Mouse (Mus musculus) liver, adult 2 months (tissue): ENCODE measurements around the gene Gnl1. TPM values are rescaled to one million over a fixed set of nuclear protein-coding genes. Genes with fewer than 3 reads are reported as not detected.
"Not testable (repeated sequence)": the region's sequence is repeated elsewhere in the genome, so short reads cannot be mapped to it uniquely, and the experiment has no call there.

Experiments used
- DNase-seq: peaks from one replicate; pipeline ENCODE4 v3.0.0-alpha.2; 2011; ENCODE audit warnings: low read depth, low spot score; ENCODE audit errors: extremely low read depth
- H3K27ac ChIP-seq: fragments of 200-500 bp; replicated peaks from 2 replicates; pipeline ENCODE4 v1.5.1; 2012; ENCODE audit warnings: low read depth, mild to moderate bottlenecking, control low read depth, inconsistent platforms, low read length; ENCODE audit not compliant: insufficient read depth
- H3K27me3 ChIP-seq: fragments of 200-500 bp; 2 replicates; pipeline ENCODE4 v1.6.1; 2012; ENCODE audit warnings: mild to moderate bottlenecking, moderate library complexity, low read length, inconsistent platforms; ENCODE audit not compliant: control insufficient read depth, insufficient read depth
- H3K36me3 ChIP-seq: fragments of 200-500 bp; 2 replicates; pipeline ENCODE4 v1.6.1; 2012; ENCODE audit warnings: low read length, inconsistent platforms; ENCODE audit not compliant: control insufficient read depth, insufficient read depth
- H3K4me1 ChIP-seq: fragments of 200-500 bp; 2 replicates; pipeline ENCODE4 v1.6.1; 2011; ENCODE audit warnings: low read length; ENCODE audit not compliant: control insufficient read depth, insufficient read depth
- H3K4me3 ChIP-seq: fragments of 200-500 bp; 2 replicates; pipeline ENCODE4 v1.5.1; 2011; ENCODE audit warnings: low read depth, mild to moderate bottlenecking, control low read depth, low read length, moderate library complexity; ENCODE audit not compliant: insufficient read depth
- H3K79me2 ChIP-seq: fragments of 200-500 bp; 2 replicates; pipeline ENCODE4 v1.6.1; 2012; ENCODE audit warnings: inconsistent platforms, mild to moderate bottlenecking, low read length, moderate library complexity; ENCODE audit not compliant: control insufficient read depth, insufficient read depth
- H3K9ac ChIP-seq: fragments of 200-500 bp; 2 replicates; pipeline ENCODE4 v1.6.1; 2012; ENCODE audit warnings: low read depth, mild to moderate bottlenecking, control low read depth, inconsistent platforms, low read length
- CTCF ChIP-seq: fragments of 200-500 bp; IDR thresholded peaks from 2 replicates; pipeline ENCODE4 v1.5.1; 2011; ENCODE audit warnings: low read depth, low read length, control low read depth
- POLR2A ChIP-seq: fragments of 200-500 bp; IDR thresholded peaks from 2 replicates; pipeline ENCODE4 v1.6.1; 2011; ENCODE audit warnings: low read length, control low read depth; ENCODE audit not compliant: insufficient read depth; ENCODE audit errors: extremely low read depth
- WGBS: fragments of 180-500 bp; shearing (Covaris S2); methylation state at CpG from one replicate; pipeline ENCODE4 v1.1.7; 2018; 5-methylcytosine and 5-hydroxymethylcytosine counted together
- polyA plus RNA-seq: library from polyadenylated mRNA; depleted of rRNA; stranded (reverse); fragments of >200 nt; gene quantifications from 2 replicates; pipeline ENCODE4 v1.2.3, GENCODE M21; 2012
- total RNA-seq: library from RNA; depleted of rRNA; stranded (reverse); fragments of >200 nt; gene quantifications from 2 replicates; pipeline ENCODE4 v1.2.3, GENCODE M21; 2014

The Gnl1 gene
- total and polyA plus RNA-seq, 2 experiments, result 8.4 to 8.8 TPM

DNA sequence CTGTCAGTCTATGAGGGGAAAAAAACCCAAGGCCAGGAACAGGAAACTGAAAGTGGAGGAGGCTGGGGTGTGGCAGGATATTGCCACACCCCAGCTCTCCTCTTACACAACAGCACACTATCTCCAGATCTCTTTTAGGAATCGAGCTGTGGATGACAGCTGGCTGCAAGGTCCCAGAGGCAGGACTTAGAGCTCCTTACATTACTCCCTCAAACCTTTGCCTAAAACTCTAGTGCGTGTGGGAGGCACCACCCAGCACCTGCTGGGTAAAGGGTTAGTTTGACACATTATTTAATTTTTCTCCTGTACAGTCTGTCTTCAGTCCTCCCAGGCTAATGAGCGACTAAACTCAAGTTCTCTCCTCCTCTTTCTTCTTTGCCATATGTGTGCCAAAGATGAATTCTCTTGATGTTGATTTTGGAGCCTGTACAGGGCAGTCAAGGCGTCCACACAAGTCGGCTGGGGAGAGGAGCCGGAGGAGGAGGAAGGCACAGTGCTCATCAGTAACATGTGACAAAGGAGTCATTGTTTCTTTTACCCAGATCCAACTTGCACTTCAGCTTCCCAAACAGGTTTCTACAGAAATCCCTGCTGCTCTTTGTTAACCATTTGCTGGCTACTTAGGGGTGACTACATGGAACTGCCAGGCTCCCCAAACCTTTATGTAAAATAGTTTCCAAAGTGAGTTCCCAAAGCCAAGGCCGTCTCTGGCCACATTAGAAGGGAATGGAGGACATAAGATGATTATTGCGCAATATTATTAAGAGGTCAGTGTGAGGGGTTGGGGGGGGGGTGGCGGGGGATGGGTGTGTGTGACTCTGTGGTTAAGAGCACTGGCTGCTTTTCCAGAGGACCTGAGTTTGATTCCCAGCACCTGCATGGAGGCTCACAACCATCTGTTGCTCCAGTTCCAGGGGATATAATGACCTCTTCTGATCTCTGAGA, 44.3 kb downstream of the Gnl1 start:
- H3K36me3 ChIP-seq, result no peaks in the 10 kb centered on the region
- TF ChIP-seq POLR2A, result no peak
- no peak for TF ChIP-seq CTCF
- H3K9ac ChIP-seq, result no peak overlapping the region
- peak overlapping the region; percentile 29 for H3K27ac ChIP-seq
- H3K4me1 ChIP-seq, result peaks cover 9% of the 10 kb centered on the region
- no peaks in the 10 kb centered on the region for H3K79me2 ChIP-seq
- peak; percentile 30 for DNase-seq
- WGBS, result 39% methylated on average over 9 of the region's 9 CpGs
- H3K4me3 ChIP-seq, result no peak overlapping the region
- H3K27me3 ChIP-seq, result no peaks in the 10 kb centered on the region

DNA sequence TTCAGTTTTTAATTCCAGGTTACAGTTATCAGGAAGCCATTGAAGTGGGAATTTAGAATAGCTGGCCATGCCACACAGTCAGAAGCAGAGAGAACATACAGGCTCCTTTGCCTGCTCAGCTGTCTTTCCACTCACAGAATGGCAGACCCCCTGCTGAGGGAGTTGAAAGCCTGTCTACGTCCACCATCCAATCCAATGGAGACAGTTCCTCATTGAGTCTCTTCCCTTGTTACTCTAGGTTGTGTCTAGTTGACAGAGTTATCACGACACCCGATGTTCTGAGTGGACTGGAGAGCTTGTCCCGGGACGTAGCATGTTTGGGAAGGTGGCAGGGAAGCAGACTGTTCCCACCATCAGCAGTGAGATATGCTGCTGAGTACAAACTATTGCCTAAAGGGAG, 45.5 kb downstream of the Gnl1 start:
- no peak for DNase-seq
- TF ChIP-seq POLR2A (no peak), CTCF (no peak)
- Histone ChIP-seq H3K36me3 (no peaks in the 10 kb centered on the region), H3K27me3 (no peaks in the 10 kb centered on the region), H3K79me2 (no peaks in the 10 kb centered on the region), H3K9ac (no peak overlapping the region), H3K4me1 (peaks cover 11% of the 10 kb centered on the region), H3K27ac (no peak overlapping the region), H3K4me3 (no peak overlapping the region)
- WGBS, result 77% methylated on average over 5 of the region's 5 CpGs

DNA sequence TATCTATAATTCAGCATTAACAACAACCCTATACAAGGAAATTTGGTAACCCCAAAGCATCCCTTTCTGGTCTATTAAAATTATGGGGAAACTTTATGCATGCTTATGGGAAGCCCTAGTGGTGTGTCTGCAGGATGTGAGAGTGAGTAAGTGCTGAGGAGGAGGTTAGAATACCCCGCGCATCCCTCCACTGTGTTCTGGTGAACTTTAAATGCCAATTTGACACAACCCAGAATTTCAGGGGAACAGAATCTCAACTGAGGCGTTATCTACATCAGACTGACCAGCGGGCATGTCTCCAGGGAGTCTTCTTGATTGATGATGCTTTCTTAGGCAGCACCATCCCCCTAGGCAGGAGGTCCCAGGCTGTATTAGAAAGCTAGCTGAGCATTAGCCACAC, 46.2 kb downstream of the Gnl1 start:
- no peaks in the 10 kb centered on the region for H3K79me2 ChIP-seq
- TF ChIP-seq CTCF, result no peak
- TF ChIP-seq POLR2A, result no peak

DNA sequence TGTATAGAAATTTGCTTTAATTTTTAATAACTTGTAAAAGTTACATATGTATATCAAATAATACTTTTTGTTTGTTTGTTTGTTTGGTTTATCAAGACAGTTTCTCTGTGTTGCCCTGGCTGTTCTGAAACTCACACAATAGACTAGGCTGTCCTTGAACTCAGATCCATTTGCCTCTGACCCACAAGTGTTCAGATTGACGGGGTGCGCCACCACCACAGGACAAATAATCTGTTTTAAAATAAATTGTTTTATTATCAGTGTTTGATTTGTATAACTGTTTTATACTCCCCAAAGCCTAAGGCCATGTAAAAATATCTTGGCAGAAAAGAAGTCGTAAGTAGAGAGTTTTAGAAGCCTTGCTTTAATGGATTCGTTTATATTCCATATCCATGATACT, 48.0 kb downstream of the Gnl1 start:
- DNase-seq, result no peak
- Histone ChIP-seq H3K79me2 (peaks cover 6% of the 10 kb centered on the region; the same call in 1 of the 2 replicates), H3K4me3 (no peak overlapping the region), H3K27ac (no peak overlapping the region), H3K9ac (no peak overlapping the region), H3K36me3 (no peaks in the 10 kb centered on the region), H3K4me1 (peaks cover 18% of the 10 kb centered on the region), H3K27me3 (no peaks in the 10 kb centered on the region)
- TF ChIP-seq POLR2A (no peak), CTCF (no peak)
- WGBS, result 87% methylated on average over 4 of the region's 4 CpGs

More for the DNA sequence above, 46.2 kb downstream of the Gnl1 start:
- no peaks in the 10 kb centered on the region for H3K27me3 ChIP-seq
- 77% methylated on average over 4 of the region's 4 CpGs for WGBS
- H3K27ac ChIP-seq, result no peak overlapping the region
- H3K4me3 ChIP-seq, result no peak overlapping the region
- H3K36me3 ChIP-seq, result no peaks in the 10 kb centered on the region
- peaks cover 15% of the 10 kb centered on the region for H3K4me1 ChIP-seq
- H3K9ac ChIP-seq, result no peak overlapping the region
- no peak for DNase-seq

DNA sequence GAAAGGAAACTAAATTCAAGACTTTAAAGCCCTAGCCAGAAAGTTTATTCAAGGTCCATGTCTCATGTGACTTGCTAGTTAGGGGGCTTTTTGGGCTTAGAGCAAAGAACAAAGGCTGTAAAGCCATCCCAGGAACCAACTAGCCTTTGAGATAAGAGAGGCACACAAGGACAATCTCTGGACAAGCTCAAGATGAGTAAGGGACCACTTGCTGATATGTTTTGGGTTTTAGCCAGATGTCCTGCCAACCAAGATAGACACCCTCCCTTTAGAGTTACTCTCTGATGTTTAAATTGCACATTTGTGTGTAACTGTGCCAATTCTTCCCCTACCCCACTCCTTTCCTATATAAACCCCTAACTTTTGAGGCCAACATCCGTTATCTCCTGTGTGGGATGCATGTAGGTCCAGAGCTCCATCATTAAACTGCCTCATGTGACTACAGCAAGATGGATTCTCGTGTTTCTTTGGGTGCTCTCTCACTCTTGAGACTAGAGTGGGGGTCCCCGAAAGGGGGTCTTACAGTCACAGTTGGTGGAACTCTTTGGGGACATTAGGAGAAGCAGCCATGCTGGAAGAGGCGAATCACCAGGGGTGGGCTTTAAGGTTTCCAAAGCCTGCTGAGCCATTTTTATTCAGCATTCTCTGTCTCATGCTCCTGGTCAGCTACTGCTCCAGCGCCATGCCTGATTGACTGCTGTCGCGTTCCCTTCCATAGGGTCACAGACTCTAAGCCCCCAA, 49.4 kb downstream of the Gnl1 start:
- TF ChIP-seq CTCF (no peak), POLR2A (no peak)
- 97% methylated on average over 7 of the region's 7 CpGs for WGBS
- H3K9ac ChIP-seq, result no peak overlapping the region
- H3K4me1 ChIP-seq, result peaks cover 14% of the 10 kb centered on the region
- peaks cover 6% of the 10 kb centered on the region; the same call in 1 of the 2 replicates for H3K79me2 ChIP-seq
- no peak overlapping the region for H3K27ac ChIP-seq
- no peak for DNase-seq
- H3K4me3 ChIP-seq, result no peak overlapping the region
- H3K36me3 ChIP-seq, result no peaks in the 10 kb centered on the region
- H3K27me3 ChIP-seq, result no peaks in the 10 kb centered on the region

DNA sequence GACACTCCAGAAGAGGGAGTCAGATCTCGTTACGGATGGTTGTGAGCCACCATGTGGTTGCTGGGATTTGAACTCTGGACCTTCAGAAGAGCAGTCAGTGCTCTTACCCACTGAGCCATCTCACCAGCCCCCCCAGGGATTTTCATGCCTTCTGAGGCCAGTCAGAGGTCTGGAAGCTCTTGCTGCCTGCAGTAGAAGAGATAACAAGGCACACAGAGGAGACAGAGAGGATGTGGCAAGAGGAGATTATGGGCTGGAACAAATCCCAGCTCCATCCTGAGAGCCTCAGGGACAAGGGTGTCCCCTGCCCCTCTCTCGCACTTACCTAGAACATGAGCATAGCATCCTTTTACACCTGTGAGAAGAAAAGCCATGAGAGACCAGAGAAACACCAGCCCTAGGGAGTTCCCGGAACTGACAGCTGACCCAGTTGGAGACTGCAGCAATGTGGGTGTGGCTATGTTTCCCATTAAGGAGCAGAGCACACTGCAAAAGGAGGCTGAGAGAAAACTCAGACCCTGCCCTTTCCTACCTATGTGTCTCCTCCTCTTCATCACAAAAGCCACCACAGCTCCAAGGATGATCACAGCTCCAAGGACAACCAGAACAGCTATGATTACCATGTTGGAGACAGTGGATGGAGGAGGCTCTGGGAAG, 50.5 kb downstream of the Gnl1 start:
- peaks cover 17% of the 10 kb centered on the region for H3K4me1 ChIP-seq
- not testable (repeated sequence) for H3K27ac ChIP-seq, H3K4me3 ChIP-seq, H3K27me3 ChIP-seq, H3K36me3 ChIP-seq, H3K9ac ChIP-seq, H3K79me2 ChIP-seq
- WGBS, result 69% methylated on average over 4 of the region's 4 CpGs
- peak; percentile 28 for DNase-seq

DNA sequence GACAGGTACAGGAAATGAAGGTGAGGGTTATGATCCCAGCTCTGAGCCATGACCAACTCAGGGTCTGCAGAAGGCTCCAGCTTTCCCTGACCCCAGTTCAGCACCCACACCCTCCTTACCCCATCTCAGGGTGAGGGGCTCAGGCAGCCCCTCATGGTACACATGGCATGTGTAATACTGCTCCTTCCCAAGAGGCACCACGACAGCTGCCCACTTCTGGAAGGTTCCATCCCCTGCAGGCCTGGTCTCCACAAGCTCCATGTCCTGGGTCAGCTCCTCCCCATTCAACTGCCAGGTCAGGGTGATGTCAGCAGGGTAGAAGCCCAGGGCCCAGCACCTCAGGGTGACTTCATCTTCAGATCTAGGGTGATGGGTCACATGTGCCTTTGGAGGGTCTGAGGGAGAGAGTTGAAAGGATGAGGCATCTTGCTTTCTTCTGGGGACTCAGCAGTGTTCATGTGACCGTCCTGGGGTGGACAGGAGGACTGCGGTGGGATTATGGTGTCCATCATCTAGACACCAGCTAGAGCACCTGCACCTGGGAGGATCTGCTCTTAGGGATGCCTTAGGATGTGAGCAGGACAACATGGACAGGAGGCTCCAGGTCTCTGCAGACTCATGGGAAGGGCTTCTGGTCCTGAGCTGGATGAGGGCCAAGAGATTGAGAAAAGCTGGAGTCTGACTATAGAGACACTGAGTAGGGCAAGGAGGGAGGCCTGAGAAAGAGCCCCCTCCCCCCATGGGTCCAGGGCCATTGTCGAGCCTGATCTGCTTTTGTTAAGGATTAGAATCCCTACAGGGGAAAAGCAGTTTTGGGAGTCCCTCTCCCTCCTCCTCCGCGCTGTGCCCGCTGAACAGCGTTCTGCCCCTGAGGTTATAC, 51.3 kb downstream of the Gnl1 start:
- H3K27ac ChIP-seq, result peak overlapping the region; percentile 48
- not testable (repeated sequence) for H3K27me3 ChIP-seq, H3K36me3 ChIP-seq, H3K79me2 ChIP-seq, DNase-seq
- WGBS, result 70% methylated on average over 8 of the region's 8 CpGs
- H3K9ac ChIP-seq, result peak overlapping the region; percentile 72
- peak overlapping the region; percentile 68; the same call in 1 of the 2 replicates for H3K4me3 ChIP-seq
- peaks cover 17% of the 10 kb centered on the region for H3K4me1 ChIP-seq
